In the genomic region with DNA sequence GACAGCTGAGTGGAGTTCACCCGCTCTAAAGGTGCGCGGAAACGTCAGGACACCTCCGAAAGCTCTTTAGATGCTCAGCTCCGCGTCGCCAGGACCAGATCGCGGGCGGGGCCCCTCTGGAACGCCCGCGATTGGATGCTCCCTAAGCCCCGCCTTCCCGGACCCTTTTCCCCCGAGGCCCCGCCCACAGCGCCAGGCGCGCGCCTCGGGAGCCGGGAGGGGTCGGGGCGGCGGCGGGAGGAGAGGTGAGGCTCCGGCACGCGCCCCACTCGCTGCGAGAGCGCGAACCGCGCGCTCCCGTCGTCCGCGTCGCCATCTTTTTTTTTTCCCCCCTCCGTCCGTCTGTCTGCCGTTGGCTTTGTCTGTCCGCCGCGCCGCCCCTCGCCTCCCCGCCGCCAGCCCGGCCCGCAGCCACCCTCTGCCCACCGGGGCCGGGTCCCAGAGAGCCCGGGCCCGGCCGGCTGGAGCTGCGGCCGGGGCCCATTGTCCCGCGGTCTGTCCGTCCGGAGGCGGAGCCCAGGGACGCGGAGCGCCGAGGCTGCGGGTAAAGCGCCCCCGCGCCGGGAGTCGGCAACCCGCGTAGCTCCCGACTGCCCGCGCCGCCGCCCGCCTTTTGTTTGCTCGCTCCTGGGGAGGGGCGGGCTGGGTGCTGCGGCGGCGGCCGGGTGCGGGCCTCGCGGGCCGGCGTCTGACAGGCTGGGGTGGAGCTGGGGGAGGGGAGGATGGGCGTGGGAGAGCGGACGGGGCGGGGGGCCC, we compare ENCODE assay signal across 8 mouse cellular contexts. TPM values are rescaled to one million over a fixed set of nuclear protein-coding genes. Genes with fewer than 3 reads are reported as not detected.
DNase-seq lines count a peak whose midpoint lies in the region; ATAC-seq and TF ChIP-seq lines count a peak whose summit lies in the region.

A gene (plus strand): TSS at position 227 of the 756 bp plus-strand sequence.

- H3K4me3 ChIP-seq in G1E (ENCODE audit: low read depth, low read length) = peak within 1 kb of the TSS; percentile 78
- H3K4me3 ChIP-seq in forebrain, postnatal 0 days (ENCODE audit: low read depth, low read length) = peak within 1 kb of the TSS; percentile 62
- peak within 1 kb of the TSS; percentile 95 for H3K4me3 ChIP-seq in lung, embryonic 16.5 days (ENCODE audit: low read length)

- peaks cover 26% of the 10 kb centered on the region for H3K36me3 ChIP-seq in G1E (replicated peaks)
- H3K36me3 ChIP-seq in forebrain, postnatal 0 days (ENCODE audit: insufficient read depth) = peaks cover 28% of the 10 kb centered on the region
- H3K36me3 ChIP-seq in lung, embryonic 16.5 days (ENCODE audit: control insufficient read depth, insufficient read depth, low read length) = peaks cover 7% of the 10 kb centered on the region

- H3K9me3 ChIP-seq in G1E (replicated peaks) = no peaks in the 10 kb centered on the region
- H3K9me3 ChIP-seq in forebrain, postnatal 0 days (ENCODE audit: low read length) = no peaks in the 10 kb centered on the region
- H3K9me3 ChIP-seq in lung, embryonic 16.5 days (ENCODE audit: control insufficient read depth, low read length) = no peaks in the 10 kb centered on the region

- peak within 1 kb of the TSS; percentile 61 for H3K4me2 ChIP-seq in forebrain, postnatal 0 days (ENCODE audit: low read depth)
- H3K4me2 ChIP-seq in lung, embryonic 16.5 days (ENCODE audit: low read depth, low read length) = peak within 1 kb of the TSS; percentile 92

- no peak for TF ChIP-seq CTCF in G1E (IDR thresholded peaks at IDR 0.05; ENCODE audit: low read depth, low read length)
- TF ChIP-seq CTCF in forebrain, postnatal 0 days (IDR thresholded peaks at IDR 0.05; ENCODE audit: low read depth) = no peak

- peaks cover 21% of the 10 kb centered on the region for H3K4me1 ChIP-seq in G1E (ENCODE audit: insufficient read depth, low read depth, low read length)
- peaks cover 17% of the 10 kb centered on the region for H3K4me1 ChIP-seq in forebrain, postnatal 0 days (ENCODE audit: insufficient read depth)
- peaks cover 22% of the 10 kb centered on the region for H3K4me1 ChIP-seq in lung, embryonic 16.5 days (replicated peaks; ENCODE audit: control insufficient read depth, insufficient read depth, low read length)

- peak; percentile 95 for DNase-seq in G1E (ENCODE audit: low spot score)
- peak; percentile 96 to 99 for DNase-seq in cerebellum, adult 18-20 months
- DNase-seq in forebrain, postnatal 0 days = peak; percentile 98
- peak; percentile 72 for DNase-seq in layer of hippocampus, adult 9-10 months (ENCODE audit: low spot score)
- peak; percentile 77 for DNase-seq in ovary, postnatal 10 days (ENCODE audit: low spot score)
- DNase-seq in thymus, postnatal 10 days (ENCODE audit: low spot score in 2 of 2) = peak; percentile 91 to 92

- 3% methylated on average over 90 of the region's 100 CpGs for WGBS in forebrain, postnatal 0 days
- under 1% methylated on average over 62 of the region's 100 CpGs for WGBS in lung, embryonic 16.5 days

- peak; percentile 83 for ATAC-seq in G1E (ENCODE audit: extremely low read depth, insufficient number of reproducible peaks, low FRiP score, poor library complexity, severe bottlenecking)
- ATAC-seq in forebrain, postnatal 0 days = peak; percentile 94
- peak; percentile 47 to 70; a peak in 3 of 4 replicates for ATAC-seq in hematopoietic stem cell, adult 5-6 weeks (replicated peaks in 1 of 2; ENCODE audit: insufficient read depth in 1 of 2, low FRiP score in 2 of 2, low TSS enrichment in 1 of 2, low read depth in 1 of 2, poor library complexity in 2 of 2, severe bottlenecking in 2 of 2)
- ATAC-seq in lung, embryonic 16.5 days (ENCODE audit: low read depth) = peak; percentile 92

- H3K27ac ChIP-seq in forebrain, postnatal 0 days (ENCODE audit: low read depth, low read length) = peak within 1 kb of the TSS; percentile 92
- peak within 1 kb of the TSS; percentile 95 for H3K27ac ChIP-seq in lung, embryonic 16.5 days (ENCODE audit: low read length)

- H3K27me3 ChIP-seq in G1E (ENCODE audit: insufficient read depth, low read length) = peaks cover 21% of the 10 kb centered on the region
- H3K27me3 ChIP-seq in forebrain, postnatal 0 days (ENCODE audit: insufficient read depth, low read length) = no peaks in the 10 kb centered on the region
- H3K27me3 ChIP-seq in lung, embryonic 16.5 days (ENCODE audit: control insufficient read depth, insufficient read depth, low read depth, low read length) = peaks cover 7% of the 10 kb centered on the region

- peak within 1 kb of the TSS; percentile 93 for H3K9ac ChIP-seq in forebrain, postnatal 0 days
- peak within 1 kb of the TSS; percentile 99 for H3K9ac ChIP-seq in lung, embryonic 16.5 days (ENCODE audit: low read length)

RNA-seq across cellular contexts. Expression of the gene that starts here (rescaled TPM):
- 4.7 and 7.9 TPM in 2 replicates for total RNA-seq in G1E (2014; fragmentation: Nextera tagmentation)
- total RNA-seq in G1E (2017) = 10.4 and 12.0 TPM in 2 replicates
- polyA plus RNA-seq in G1E (2012) = 4.7 and 5.1 TPM in 2 replicates
- total RNA-seq in forebrain, postnatal 0 days (2014; rRNA removed) = 87.6 and 92.1 TPM in 2 replicates
- polyA plus RNA-seq in forebrain, postnatal 0 days (2015; fragmentation: Nextera tagmentation; extraction: Ambion mirVana) = 57.8 and 67.0 TPM in 2 replicates
- 7.6 and 8.9 TPM in 2 replicates for total RNA-seq in hematopoietic stem cell, adult 5-6 weeks (2017)
- 20.1 and 22.4 TPM in 2 replicates for polyA plus RNA-seq in lung, embryonic 16.5 days (2015; fragmentation: Nextera tagmentation; extraction: Ambion mirVana)

Comparison
In these comparisons a context has a peak if more than half of its experiments do, and no peak if none do; other contexts are left out.
1. Peak in every context shown above with its lines: DNase-seq, ATAC-seq, H3K4me3 ChIP-seq and H3K27ac ChIP-seq.